Mouse (Mus musculus) heart, postnatal 14 days (tissue): ENCODE measurements at regions not wholly inside any gene's neighbourhood (a gene's known extent, or its start where the extent isn't known, plus 50 kb on each side); places are given as distances from the start of the nearest gene placed in this dataset.

Experiments used
- DNase-seq, 2 experiments: peaks; one replicate each; pipeline ENCODE4 v3.0.0; 2021 to 2022
- intact Hi-C: fragments of 180-260 bp; cut with DNase I; formaldehyde crosslinking; loops from one replicate; pipeline ENCODE4 v1.15.1; 2025

DNA sequence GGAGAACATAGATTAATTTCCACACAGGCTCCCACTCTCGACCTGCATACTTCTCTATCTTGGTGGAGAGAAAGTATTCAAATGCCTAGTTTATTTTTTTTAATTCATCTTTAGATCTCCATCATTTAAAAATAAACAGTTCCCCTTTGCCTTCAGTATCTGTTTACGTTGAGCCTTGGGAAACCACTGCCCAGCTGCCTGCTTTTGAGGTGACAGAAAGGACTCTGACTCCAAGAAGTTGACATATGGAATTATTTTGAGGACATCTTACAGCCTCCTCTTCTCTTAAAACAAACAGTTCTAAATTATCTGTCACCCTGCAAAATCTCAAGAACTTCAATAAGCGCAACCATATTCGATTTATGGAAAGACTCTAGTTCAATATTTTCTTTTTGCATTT is 186.4 kb downstream of the Npr3 start:
- DNase-seq = no peak
- intact Hi-C loops = no loop called here

DNA sequence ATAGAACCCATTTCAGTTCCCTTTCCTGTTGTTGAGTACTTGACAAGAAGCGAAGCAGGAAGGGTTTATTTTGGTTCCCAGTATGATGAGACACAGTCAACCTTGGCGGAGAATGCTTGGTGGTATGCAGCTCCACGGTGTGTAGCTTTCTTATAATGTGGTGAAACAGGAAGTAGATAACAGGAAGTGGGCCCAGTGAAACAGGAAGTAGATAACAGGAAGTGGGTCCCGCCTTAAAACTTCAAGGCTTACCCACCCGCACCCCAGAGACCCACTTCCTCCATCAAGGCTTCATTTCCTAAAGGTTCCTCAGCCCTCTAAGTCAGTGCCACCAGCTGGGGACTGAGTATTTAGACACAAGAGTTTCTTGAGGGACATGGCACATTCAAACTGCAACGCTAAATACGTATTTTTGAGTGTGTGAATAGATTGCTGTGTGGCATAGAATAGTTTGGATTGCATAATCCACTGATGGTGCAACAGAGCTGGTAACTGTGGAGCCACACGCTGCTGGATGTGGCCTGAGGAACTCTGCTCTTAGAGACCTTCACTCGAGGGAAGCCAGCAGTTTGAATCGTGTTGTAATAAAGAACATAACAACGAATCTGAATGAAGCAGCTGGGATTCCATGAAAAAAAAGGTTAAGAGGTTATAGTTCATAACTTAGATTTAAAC is 190.8 kb downstream of the Npr3 start:
- no peak for DNase-seq

DNA sequence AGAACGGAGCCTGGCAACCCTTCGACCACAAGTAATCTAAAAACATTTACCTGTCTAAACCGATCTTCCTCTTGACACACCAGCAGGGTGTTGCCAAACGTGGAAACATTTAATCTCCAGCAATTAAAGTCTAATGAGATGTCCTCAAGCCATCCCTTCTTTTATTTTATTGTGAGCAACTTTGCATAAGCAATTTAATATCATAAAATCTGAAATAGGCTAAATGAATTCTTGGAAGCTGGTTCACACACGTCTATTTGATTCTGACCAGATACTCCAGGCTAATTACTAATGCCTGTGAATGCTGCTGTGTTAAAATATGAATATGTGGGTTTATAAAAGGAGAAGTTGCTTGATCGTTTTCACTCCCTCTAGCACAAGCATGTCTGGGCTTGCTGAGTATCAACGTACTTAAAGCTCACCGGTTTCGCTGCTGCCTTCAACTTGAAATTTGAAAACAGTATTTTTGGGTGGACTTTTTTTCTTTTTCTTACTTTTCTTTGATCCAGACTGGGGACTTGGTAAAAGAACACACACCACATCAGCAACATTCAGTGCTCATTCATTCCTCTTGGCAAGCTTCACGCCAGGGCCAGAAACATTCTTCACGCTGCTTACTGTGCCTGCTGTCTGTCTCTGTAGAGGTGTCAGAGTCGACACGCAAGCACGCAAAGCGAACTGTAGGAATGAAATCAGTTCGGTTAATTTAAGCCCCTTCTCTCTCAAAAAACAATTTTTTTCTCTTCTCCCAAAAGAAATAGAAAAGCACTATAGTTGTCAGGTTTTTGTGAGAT is 194.4 kb downstream of the Npr3 start:
- DNase-seq = no peak
- intact Hi-C loops = no loop called here

More for the DNA sequence above, 190.8 kb downstream of the Npr3 start:
- intact Hi-C loops = no loop called here

DNA sequence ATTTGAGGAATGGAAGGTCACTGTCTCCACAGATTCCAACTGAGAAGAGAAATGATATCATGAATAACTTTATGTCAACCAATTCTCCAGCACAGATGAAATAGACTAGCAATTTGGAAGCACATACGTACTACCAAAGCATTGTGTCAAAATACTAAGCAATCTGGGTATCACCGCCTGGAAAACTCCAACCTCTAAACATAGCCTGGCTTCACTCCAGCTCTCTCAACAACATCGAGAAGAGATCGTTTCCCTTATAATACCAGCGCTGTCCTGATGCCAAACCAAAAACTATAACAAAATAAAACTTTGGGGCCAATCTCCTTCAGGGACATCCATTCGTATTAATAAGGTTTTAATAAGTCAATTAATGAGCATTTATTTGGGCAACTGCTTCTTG is 205.8 kb downstream of the Npr3 start:
- no peak for DNase-seq
- intact Hi-C loops = no loop called here

DNA sequence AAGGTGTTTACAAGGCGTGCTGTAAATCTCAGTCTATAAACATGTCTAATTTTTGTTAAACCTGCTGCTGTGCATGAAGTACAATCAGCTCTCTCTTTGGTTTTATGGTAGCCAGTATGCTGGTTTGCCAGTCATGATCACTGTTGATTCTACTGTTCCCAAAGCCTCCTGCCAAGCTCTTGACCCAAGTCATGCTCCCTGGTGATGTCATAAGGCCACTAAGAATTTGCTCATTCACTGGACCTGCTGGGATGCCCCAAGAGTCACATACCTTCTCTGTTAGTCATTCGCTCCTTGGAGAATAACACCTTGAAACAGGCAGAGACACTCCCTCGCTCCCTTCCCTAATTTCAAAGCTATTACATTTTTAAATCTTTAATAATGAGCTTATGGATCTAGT is 207.2 kb downstream of the Npr3 start:
- no peak for DNase-seq
- intact Hi-C loops = no loop called here

DNA sequence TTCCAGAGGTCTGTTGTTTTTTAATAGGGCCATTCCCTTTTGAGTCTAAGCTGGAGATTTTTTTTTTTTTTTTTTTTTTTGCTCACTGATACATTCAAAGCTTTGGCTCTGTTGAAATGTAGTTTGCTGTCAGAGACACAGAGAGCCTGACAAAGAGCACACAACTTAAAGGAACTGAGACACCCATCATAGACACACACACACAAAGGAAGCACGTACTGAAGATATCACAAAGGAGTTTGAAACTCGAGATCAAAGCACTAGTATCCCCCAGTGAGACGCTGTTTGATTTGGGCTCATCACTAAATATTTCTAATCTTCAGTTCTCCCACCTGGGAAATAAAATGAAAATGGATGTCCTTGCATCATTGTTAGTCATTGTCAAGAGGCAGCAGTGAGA is 210.0 kb downstream of the Npr3 start:
- intact Hi-C loops = no loop called here
- no peak for DNase-seq

DNA sequence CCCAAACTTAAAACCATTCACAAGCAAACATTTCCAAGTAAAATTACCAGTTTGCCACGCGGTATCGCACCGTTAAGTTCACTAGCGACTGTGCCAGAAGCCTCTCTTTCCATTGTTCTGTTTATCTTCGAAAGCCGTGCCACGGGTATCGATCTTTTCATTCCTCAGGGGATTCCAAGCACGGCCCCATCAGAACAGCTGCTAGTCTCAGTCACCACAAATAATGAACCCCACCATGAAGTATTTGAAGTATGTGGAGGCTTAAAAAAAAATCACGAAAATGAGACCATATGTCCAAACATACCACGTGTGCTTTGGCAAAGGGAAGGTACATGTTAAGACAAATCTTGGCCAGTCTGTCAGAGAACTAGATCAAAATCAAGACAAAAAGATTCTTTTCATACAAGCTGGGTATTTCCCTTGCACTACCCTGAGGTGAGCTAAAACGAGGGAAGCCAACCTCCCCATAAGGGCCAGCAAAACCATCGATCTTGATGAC is 213.3 kb downstream of the Npr3 start:
- intact Hi-C loops = no loop called here
- no peak for DNase-seq

DNA sequence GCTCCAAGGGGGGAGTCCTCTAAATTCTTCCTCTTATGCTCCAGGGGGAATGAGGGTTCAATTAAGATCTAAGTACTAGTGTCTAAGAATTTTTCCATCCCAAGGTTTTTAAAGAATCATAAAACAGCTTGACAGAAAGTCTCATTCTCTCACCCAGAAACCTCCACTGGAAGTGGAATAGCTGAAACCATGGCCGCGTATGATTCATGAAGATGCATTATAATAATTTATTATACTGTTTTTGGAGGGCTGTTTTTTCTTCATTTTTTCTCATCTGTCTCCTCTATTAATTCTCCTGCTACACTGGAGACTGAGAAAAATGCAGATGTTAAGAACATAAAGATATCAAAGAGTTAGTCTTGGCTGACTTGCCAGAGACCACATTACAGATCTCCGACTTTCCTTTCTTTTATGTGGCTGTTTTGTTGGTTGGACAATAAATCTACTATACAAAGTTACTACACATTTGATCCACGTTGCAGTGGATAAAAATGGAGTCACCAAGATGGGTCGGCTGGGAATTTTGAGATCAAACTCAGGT is 242.2 kb downstream of the Npr3 start:
- no peak for DNase-seq
- intact Hi-C loops = no loop called here

DNA sequence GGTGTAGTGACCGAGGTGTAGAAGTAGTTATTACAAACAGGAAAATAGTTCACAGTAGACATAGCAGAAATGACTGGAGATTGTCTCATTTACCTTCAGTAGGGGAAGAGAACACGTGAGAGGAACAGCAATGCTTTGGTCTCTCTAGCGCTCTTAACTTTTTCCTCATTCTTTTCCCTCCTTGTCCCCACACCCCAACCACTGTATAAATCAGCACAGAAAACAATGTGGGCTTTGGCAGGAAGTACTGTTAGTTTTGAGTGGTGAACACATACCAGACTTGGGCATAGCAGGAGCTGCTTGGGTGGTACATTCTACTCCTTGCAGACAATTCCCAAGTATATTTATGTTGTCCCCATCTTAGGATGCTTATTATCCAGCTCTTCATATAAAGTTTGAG is 251.9 kb downstream of the Npr3 start:
- intact Hi-C loops = no loop called here
- no peak for DNase-seq

DNA sequence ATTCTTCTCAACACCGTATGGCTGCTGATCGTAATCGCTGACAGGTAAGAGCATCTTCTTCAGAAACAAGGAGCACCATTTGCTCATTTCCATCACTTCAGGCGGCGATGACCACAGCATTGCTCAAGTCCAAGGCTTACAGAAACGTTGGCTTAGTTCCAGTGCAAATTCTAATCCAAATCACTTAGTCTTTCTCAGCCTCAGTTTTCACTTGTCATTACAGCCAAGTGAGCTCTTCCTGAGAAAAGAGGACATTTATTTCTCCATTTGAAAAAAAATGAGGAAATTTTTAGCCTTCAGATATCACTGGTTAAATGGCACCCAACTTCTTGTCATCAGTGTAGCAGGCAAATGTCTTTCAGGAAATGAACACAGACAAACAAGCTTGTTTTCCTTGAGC is 246.8 kb upstream of the Tars start:
- intact Hi-C loops = no loop called here
- DNase-seq = no peak

DNA sequence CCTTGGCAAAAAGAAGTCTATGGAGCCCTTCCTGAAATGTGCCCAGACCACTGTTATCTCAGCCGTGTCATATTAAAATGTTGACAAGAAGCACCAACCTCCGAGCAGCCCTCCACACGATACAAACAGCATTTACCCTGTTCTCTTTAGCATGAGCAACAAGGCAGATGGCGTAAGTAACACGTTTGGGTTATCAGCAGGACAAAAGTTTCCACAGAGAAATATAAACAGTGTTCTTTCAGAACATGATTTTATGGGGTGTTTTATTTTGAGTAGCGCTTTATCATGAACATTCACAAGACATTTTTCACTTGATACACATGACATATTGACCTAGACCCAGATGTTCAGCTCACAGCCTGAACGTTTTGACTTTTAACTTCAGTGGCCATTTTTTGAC is 245.3 kb upstream of the Tars start:
- intact Hi-C loops = no loop called here
- no peak for DNase-seq

DNA sequence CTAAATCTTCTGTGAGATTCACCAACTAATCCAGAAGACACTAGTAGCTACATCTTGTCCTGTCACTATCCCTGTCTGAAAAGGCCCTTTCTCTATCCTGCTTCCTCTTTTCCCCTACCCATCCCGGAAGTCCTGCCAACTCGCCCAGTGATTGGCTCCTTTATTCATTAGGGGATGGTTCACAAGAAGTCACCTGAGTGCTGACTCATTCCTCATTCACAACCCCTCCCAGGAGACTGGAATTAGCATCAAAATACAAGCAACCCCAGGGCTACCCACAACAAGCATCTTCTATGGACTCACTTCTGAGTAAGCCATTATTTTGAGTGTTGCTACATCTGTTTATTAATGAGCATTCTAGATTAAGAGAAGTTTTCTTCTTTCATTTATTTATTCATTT is 231.2 kb upstream of the Tars start:
- DNase-seq = no peak
- intact Hi-C loops = no loop called here

DNA sequence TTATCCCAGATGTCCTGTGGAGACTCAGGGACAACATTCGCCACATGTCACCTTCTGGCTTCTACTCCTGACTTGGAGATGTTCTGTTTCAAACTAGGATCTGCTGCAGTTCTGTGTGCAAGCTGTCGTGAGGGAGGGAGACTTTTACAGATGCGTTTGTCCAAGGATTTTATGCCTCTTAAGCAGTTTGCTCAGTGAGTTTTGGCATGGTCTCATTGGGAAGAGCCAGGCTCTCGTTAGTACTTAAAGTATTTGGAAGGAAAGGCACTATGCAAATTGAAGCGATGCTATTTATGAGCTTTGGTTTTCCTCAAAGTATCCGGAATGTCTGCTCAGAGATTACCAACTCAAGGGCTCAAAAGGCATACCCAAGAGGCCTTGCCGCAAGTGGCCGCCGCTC is 227.0 kb upstream of the Tars start:
- peak in 1 of 2 experiments; percentile 5 for DNase-seq
- intact Hi-C loops = no loop called here

DNA sequence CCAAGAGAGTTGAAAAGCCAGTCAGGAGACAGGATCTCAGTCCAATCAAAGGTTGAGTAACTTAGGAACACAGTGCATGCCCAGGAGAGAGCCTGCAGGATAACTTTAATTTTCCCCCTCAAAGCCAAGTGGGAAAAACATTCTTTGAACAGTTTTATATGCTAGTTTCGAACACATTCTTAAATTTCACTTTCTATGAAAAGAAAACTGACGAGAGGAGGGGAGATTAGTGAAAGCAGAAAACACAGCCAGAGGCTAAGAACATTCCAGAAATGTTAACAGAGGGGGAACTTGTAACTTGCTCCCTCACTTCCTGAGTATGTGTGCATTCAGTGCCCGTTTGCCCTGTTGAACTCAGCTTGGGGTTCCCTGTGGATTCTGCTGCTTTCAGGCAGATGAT is 213.0 kb upstream of the Tars start:
- intact Hi-C loops = no loop called here
- DNase-seq = no peak

DNA sequence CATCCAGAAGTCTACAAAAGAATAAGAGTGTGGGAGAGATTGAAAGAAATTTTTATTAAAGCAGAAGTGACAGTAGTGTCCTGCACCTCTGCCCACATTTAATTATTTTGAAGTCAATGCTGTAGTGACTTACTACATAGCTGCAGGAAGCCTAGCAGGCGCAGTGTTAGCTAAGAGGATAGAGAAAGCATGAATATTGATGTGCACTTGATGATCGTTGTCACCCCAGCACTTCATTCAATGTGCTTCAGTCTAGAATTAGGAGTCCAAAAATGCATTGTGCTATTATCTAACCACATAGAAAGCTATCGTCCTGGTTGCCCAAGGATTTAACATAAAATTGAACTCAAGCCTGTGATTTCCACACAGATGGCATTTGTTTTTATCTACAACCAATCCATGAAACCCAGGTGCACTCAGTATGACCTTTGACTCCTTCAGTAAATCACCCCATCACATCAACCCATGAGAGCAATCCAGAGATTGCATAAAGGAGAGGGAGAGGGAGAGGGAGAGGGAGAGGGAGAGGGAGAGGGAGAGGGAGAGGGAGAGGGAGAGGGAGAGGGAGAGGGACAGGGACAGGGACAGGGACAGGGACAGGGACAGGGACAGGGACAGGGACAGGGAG is 210.7 kb upstream of the Tars start:
- DNase-seq = no peak
- intact Hi-C loops = no loop called here

DNA sequence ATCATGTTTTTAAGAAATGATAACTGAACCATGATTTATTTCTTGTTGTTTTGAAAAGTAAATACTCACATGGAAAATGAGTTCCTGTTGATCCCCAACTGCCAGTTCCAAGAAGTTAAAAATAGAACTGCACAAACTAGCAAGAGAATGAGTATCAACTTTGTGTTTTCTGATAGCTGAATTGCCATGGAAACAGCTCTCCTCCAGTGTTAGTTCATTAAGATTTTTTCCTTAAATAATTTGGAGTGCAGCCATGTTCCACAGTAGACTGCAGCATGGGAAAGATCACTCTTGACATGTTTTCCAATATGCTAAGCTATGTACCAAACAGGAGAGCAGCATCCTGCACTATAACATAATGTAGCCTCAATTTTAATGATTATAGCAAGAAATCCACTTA is 208.0 kb upstream of the Tars start:
- intact Hi-C loops = no loop called here
- no peak for DNase-seq

DNA sequence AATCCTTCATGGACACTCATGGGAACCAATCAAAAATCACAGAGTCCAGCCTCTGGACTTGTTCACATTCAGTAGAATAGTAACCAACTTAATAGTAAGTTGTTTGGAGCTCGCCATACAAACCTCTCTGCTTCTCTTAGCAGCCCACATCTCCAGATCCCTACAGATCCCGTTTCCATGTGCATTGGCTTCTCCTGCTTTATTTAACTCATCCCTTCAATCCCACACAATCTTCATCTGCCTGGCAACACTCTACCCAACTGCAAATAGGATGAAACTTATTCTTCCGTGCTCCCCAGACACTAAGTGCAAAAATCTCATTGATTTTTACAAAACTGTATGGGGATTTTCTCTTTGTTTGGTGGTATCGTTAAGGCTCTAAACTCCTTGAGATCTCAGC is 206.2 kb upstream of the Tars start:
- no peak for DNase-seq
- intact Hi-C loops = no loop called here

DNA sequence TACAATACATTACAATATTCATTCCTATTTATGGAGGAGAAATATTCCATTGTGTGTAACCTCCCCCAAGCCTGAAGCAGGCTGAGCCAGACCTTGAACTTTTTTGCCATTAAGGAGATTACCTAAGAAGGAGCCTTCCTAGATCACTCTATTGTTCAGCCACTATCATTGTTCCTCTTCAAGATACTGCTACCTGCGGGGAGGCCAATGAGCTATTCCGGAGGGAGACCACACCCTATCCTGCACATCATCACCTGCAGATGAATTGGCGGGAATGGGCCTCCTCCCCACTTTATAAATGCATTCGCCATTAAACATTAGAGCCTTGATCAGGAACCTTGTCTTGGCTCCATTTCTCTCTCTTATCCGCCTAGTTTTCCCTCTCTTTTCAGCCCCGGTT is 197.6 kb upstream of the Tars start:
- intact Hi-C loops = no loop called here
- no peak for DNase-seq

DNA sequence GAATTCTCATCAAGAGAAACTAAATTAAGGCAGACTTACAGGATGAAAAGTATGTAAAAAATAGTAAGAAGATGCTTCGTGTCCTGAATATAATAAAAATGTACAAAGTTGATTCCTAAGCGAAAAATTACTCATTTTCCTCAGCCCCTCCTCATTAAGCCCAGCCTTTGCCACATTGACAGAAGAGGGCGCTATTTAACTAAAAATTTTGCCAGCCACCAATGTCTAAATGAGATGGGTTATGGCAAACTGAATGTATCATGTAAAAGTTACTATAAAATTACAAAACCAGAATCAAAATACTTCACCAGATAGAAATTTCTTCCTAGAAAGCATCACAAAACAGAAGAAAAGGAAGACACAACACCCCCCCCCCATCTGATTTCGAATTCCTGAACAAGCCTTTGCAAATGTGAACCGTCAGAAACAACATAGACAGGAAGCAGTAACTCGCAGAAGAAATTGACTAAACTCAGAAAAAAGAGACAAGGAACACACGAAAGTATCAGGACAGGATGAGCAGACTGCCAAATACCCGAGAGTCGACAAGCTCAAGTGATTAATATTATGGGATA is 191.2 kb upstream of the Tars start:
- peak; percentile 17 to 36 for DNase-seq
- intact Hi-C loops = loop anchor here (5.0 kb wide), 1 partner anchor 152 kb away; no protein-coding TSS in a partner anchor

DNA sequence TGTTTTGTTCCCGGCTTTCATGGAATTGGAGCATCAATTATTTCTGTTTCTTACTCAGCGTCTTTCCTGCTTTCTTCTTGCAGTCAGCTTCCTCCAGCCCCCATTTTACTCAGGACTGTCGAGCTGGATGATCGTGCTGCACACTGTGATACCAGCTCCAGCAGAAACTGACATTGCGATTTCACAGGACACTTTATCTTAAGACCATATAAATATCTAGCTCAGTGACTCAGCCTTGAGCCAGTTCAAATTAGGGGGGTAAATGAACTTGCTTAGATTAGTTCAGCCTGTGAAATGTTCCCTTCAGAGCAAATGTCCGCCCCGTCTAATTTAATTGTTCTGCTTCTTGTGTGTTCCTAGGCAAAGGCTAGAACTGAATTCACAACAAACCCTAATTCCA is 190.3 kb upstream of the Tars start:
- intact Hi-C loops = loop anchor here (2.0 to 5.0 kb wide), 4 partner anchors 153 to 377 kb away; no protein-coding TSS in a partner anchor
- DNase-seq = no peak

DNA sequence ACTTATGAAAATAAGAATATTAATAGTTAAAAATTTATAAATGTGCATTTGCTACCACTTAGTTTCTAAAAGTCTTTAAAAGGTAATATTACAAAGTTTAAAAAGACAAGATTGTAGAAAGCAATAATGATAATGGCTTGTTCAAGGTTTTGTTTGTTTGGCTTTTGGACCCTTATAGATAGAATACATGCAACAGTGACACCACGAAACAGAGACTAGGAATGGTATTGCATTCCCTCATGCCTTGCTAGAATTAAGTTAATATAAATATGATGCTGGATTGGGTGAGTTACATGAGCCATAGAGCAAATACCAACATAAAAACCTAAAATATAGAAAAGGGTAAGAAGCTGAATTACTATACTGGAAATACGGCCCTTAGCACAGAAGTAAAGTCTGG is 186.9 kb upstream of the Tars start:
- intact Hi-C loops = loop anchor here (5.0 kb wide), 2 partner anchors 179 to 326 kb away; no protein-coding TSS in a partner anchor
- no peak for DNase-seq
